Mouse (Mus musculus) liver, adult 2 months (tissue): ENCODE data around the gene Txn2. TPM values are rescaled to one million over a fixed set of nuclear protein-coding genes. Genes with fewer than 3 reads are reported as not detected.

Experiments
- DNase-seq: peaks from one replicate; pipeline ENCODE4 v3.0.0-alpha.2; 2011; ENCODE audit warnings: low read depth, low spot score; ENCODE audit errors: extremely low read depth
- H3K27ac ChIP-seq: fragments of 200-500 bp; replicated peaks from 2 replicates; pipeline ENCODE4 v1.5.1; 2012; ENCODE audit warnings: low read depth, mild to moderate bottlenecking, control low read depth, inconsistent platforms, low read length; ENCODE audit not compliant: insufficient read depth
- H3K27me3 ChIP-seq: fragments of 200-500 bp; 2 replicates; pipeline ENCODE4 v1.6.1; 2012; ENCODE audit warnings: mild to moderate bottlenecking, moderate library complexity, low read length, inconsistent platforms; ENCODE audit not compliant: control insufficient read depth, insufficient read depth
- H3K36me3 ChIP-seq: fragments of 200-500 bp; 2 replicates; pipeline ENCODE4 v1.6.1; 2012; ENCODE audit warnings: low read length, inconsistent platforms; ENCODE audit not compliant: control insufficient read depth, insufficient read depth
- H3K4me1 ChIP-seq: fragments of 200-500 bp; 2 replicates; pipeline ENCODE4 v1.6.1; 2011; ENCODE audit warnings: low read length; ENCODE audit not compliant: control insufficient read depth, insufficient read depth
- H3K4me3 ChIP-seq: fragments of 200-500 bp; 2 replicates; pipeline ENCODE4 v1.5.1; 2011; ENCODE audit warnings: low read depth, mild to moderate bottlenecking, control low read depth, low read length, moderate library complexity; ENCODE audit not compliant: insufficient read depth
- H3K79me2 ChIP-seq: fragments of 200-500 bp; 2 replicates; pipeline ENCODE4 v1.6.1; 2012; ENCODE audit warnings: inconsistent platforms, mild to moderate bottlenecking, low read length, moderate library complexity; ENCODE audit not compliant: control insufficient read depth, insufficient read depth
- H3K9ac ChIP-seq: fragments of 200-500 bp; 2 replicates; pipeline ENCODE4 v1.6.1; 2012; ENCODE audit warnings: low read depth, mild to moderate bottlenecking, control low read depth, inconsistent platforms, low read length
- CTCF ChIP-seq: fragments of 200-500 bp; IDR thresholded peaks from 2 replicates; pipeline ENCODE4 v1.5.1; 2011; ENCODE audit warnings: low read depth, low read length, control low read depth
- POLR2A ChIP-seq: fragments of 200-500 bp; IDR thresholded peaks from 2 replicates; pipeline ENCODE4 v1.6.1; 2011; ENCODE audit warnings: low read length, control low read depth; ENCODE audit not compliant: insufficient read depth; ENCODE audit errors: extremely low read depth
- WGBS: fragments of 180-500 bp; shearing (Covaris S2); methylation state at CpG from one replicate; pipeline ENCODE4 v1.1.7; 2018; 5-methylcytosine and 5-hydroxymethylcytosine counted together
- polyA plus RNA-seq: library from polyadenylated mRNA; depleted of rRNA; stranded (reverse); fragments of >200 nt; gene quantifications from 2 replicates; pipeline ENCODE4 v1.2.3, GENCODE M21; 2012
- total RNA-seq: library from RNA; depleted of rRNA; stranded (reverse); fragments of >200 nt; gene quantifications from 2 replicates; pipeline ENCODE4 v1.2.3, GENCODE M21; 2014

Txn2 gene
- total and polyA plus RNA-seq, 2 experiments: 85.3 to 448 TPM

DNA sequence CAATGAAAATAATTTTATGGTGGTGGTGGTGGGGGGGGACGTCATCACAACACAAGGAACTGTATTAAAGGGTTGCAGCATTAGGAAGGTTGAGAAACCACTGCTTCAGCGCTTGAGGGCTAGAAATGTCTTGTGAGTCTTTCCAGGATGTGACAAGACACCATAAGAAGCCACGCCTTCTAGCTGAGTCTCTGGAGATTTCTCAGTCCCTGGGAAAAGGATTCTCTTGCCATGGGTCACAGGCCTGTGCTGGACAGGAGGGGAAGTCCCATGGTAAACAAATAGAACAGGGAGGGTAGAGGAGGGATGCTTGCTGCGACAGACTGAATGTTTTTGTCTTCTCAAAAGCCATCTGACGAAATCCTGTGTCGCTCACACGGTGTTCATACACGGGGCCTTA is 37.0 kb downstream of the Txn2 start:
- Histone ChIP-seq H3K9ac (no peak overlapping the region), H3K27me3 (no peaks in the 10 kb centered on the region), H3K4me1 (no peaks in the 10 kb centered on the region), H3K36me3 (no peaks in the 10 kb centered on the region), H3K79me2 (no peaks in the 10 kb centered on the region), H3K4me3 (no peak overlapping the region), H3K27ac (no peak overlapping the region)
- 80% methylated on average over 8 of the region's 8 CpGs for WGBS
- TF ChIP-seq POLR2A (no peak), CTCF (no peak)
- no peak for DNase-seq

DNA sequence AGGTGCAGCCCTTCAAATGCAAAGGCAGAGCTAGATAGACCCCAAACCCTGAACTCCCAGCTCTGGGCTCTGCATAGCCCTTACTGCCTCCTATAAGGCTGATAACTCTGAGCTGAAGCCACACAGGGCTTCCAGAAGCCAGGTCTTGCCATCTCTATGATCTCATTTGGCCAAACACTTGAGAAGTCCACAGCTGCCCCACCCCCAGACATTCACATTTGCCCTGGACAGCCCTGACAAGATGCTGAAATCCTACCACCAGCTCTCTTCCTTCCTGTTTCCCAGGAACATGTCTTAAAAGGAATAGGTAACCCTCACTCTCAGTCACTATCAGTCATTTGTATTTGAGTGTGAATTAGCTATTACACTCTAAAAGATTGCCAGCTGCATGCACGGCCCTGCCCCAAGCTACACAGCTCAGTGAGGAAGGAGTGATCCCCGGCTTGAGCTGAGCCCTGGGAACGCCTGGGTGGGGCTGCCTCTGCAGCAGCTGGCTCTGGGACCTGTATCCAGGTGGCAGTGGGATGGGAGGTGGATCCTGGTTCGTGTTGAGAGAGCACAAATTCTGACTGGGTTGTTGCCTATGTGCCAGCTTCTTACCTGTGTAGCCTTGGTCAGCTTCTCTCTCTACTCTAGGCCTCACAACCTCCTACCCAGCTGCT is 38.9 kb downstream of the Txn2 start:
- no peak for DNase-seq
- TF ChIP-seq CTCF (no peak), POLR2A (no peak)
- H3K36me3 ChIP-seq: no peaks in the 10 kb centered on the region
- H3K4me1 ChIP-seq: peaks cover 4% of the 10 kb centered on the region
- no peak overlapping the region for H3K4me3 ChIP-seq
- no peak overlapping the region for H3K27ac ChIP-seq
- H3K79me2 ChIP-seq: no peaks in the 10 kb centered on the region
- WGBS: 85% methylated on average over 4 of the region's 4 CpGs
- no peaks in the 10 kb centered on the region for H3K27me3 ChIP-seq
- no peak overlapping the region for H3K9ac ChIP-seq

DNA sequence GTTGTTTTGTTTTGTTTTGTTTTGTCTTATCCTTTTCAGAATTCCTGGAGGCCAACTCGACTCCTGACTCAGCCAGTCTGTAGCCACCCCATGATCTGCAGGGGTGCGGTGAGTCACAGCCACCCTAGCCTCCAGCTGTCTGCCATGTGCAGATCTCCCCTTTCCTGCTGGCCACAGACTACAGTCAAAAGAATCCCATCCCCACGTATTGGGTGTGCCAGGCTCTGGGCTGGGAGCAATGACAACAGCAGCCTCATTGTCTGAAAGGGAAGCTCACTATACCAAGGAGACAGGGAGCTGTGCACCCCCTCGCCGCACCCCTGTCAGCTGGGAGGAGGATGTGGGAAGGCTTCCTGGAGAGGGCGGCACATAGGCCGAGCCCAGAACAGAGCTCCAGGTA is 40.5 kb downstream of the Txn2 start:
- Histone ChIP-seq H3K27ac (no peak overlapping the region), H3K79me2 (no peaks in the 10 kb centered on the region), H3K27me3 (no peaks in the 10 kb centered on the region), H3K36me3 (no peaks in the 10 kb centered on the region), H3K4me1 (peaks cover 4% of the 10 kb centered on the region), H3K9ac (no peak overlapping the region), H3K4me3 (no peak overlapping the region)
- WGBS: 82% methylated on average over 7 of the region's 7 CpGs
- TF ChIP-seq CTCF (no peak), POLR2A (no peak)
- DNase-seq: no peak

DNA sequence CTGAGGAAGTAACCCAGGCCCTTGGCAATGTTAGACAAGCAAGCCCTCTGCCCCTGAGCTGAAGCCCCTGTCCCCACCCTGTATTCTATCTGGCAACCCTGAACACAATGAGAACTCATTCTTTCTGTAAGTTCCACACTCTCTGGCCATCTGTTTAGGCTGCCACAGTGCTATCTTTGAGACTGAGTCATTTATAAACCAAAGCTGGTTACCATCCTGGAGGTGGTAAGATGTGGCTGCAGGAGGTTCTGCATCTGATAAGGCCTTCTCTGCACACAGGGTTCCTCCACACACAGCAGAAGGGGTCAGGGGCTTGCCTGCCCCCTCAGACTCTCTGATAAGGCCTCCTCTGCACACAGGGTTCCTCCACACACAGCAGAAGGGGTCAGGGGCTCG is 41.7 kb downstream of the Txn2 start:
- Histone ChIP-seq H3K36me3 (no peaks in the 10 kb centered on the region), H3K4me3 (no peak overlapping the region), H3K4me1 (peaks cover 4% of the 10 kb centered on the region), H3K79me2 (no peaks in the 10 kb centered on the region), H3K27me3 (no peaks in the 10 kb centered on the region), H3K27ac (no peak overlapping the region), H3K9ac (no peak overlapping the region)
- WGBS: 92% methylated on average over 1 of the region's 1 CpGs
- TF ChIP-seq POLR2A (no peak), CTCF (no peak)
- no peak for DNase-seq

DNA sequence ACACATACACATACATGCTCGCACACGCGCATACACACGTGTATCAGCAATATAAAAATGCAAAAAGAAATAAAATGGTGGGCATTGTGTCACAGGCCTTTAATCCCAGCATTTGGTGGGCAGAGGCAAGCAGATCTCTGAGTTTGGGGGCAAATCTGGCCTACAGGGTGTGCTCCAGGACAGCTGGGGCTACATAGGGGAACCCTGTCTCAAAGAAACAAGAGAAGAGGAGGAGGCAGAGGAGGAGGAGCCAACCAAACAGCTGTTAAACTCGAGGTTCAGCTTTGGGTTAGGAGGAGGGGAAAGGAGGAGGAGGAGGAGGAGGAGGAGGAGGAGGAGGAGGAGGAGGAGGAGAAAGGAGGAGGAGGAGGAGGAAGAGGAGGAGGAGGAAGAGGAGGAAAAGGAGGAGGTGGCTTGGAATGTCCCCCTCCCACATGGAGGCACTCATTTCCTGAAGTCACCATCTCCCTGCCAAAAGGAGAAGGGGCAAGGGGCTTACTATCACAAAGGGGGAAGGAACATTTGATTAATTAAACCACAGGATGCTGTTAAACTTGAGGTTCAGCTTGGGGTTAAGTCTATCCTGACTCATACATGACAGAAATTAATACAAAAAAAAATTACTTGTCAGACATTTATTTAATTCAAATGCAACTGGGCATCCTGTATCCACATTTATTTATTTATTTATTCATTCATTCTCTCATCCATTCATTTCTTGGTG is 42.3 kb downstream of the Txn2 start:
- no peak for TF ChIP-seq POLR2A
- TF ChIP-seq CTCF: no peak
- WGBS: 70% methylated on average over 5 of the region's 5 CpGs
- H3K4me3 ChIP-seq: no peak overlapping the region
- H3K27me3 ChIP-seq: no peaks in the 10 kb centered on the region
- no peak overlapping the region for H3K9ac ChIP-seq
- H3K4me1 ChIP-seq: peaks cover 4% of the 10 kb centered on the region
- peak overlapping the region; percentile 8; the same call in 1 of the 2 replicates for H3K27ac ChIP-seq
- no peak for DNase-seq
- H3K36me3 ChIP-seq: no peaks in the 10 kb centered on the region
- H3K79me2 ChIP-seq: no peaks in the 10 kb centered on the region

DNA sequence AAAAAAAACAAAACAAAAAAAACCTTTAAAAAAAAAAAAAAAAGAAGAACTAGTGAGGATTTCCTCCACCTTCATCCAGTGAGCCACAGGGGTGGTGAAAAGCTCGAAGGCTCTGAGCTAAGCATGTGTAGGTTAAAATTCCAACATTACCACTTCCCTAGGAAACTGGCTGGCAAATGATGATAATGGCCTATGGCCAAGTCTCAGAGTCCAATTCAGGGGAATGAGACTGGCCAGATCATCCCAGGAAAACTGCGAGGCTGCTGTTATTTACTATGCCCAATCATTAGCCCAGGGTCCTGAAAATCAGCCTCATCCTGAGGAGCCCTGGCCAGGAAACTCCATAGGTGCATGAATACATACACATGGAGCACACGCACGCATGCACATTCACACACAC is 42.9 kb downstream of the Txn2 start:
- Histone ChIP-seq H3K4me1 (peaks cover 4% of the 10 kb centered on the region), H3K4me3 (no peak overlapping the region), H3K36me3 (no peaks in the 10 kb centered on the region), H3K79me2 (no peaks in the 10 kb centered on the region), H3K27ac (peak overlapping the region; percentile 8; the same call in 1 of the 2 replicates), H3K27me3 (no peaks in the 10 kb centered on the region), H3K9ac (no peak overlapping the region)
- no peak for TF ChIP-seq POLR2A
- TF ChIP-seq CTCF: no peak
- 11% methylated on average over 4 of the region's 4 CpGs for WGBS
- peak; percentile 78 for DNase-seq
